Mouse (Mus musculus) yolk sac, embryonic 10.5 days (tissue): ENCODE data around the gene Nat9.

Source experiments
- DNase-seq: peaks from one replicate; pipeline ENCODE4 v3.0.0-alpha.2; 2017; ENCODE audit warnings: low spot score

Gene Nat9

DNA sequence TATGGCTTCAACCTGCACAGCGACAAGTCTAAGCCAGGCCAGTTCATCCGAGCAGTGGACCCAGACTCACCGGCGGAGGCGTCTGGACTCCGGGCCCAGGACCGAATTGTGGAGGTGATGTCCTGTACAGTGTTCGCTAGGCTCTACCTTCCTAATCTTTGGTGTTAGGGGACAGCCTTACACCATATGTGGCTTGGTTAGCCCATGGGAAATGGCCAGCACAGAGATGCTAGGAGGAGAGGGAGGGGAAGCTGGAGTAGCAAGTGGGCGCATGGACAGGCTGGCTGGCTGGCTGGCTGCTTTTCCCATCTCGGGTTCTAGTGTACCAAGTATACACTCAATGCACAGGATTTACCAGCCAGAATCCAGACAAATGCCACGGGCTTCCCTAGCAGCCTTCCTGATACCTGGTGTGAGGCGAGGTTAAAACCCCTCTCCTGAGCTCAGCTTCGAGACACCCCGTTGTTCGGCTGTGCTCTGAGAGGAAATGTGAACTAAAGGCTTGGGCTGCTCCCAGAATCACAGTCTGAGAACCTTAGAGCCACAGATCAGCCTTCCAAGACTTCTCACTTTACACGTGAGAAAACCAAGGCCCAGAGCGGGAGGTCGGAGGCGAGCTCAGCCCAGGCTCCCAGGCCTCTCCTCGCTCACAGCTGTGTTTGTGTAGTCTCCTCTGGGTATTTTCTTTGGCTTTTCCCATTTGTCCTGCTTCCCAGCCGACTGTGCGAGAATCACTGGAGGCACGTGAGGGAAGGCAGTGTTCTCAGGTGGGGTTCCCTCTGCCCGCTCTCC is 11.1 kb downstream of the Nat9 start:
- DNase-seq, result no peak

DNA sequence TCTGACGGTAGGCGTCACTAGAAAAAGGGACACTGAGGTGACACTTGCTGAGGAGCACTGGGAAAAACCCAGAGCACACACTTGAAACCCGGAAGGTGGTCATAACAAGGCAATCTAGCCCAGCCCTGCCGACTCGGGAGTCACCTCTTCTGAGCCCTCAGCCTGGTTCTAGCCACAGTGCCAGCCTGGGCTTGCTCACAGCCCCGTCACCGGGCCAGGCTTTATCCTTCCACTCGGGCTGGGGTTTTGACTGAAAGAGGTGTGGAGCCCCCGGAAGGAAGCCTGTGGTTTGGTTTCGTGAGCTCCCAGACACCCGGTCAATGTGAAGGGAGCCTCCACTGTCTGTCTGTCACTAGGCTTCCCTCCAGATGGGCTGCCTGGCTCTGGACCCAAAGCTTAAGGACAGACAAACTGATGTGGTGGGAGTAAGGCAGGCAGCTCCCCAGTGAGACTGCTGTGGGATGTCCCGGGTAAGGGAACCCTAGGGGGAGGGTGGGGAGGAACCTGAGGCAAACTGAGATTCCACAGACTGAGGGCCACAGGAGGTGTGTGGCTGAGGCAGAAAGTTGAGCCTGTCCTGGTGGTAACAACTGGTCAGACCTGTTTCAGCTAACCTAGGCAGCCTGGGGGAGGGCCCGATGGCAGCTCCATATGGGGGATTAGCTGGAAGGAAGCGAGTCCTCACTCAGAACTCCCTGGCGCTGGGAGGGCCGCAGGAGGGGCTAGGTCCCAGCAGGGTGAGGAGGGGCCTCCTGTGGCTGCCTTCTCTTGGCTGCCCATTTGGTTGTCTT is 13.9 kb downstream of the Nat9 start:
- no peak for DNase-seq

DNA sequence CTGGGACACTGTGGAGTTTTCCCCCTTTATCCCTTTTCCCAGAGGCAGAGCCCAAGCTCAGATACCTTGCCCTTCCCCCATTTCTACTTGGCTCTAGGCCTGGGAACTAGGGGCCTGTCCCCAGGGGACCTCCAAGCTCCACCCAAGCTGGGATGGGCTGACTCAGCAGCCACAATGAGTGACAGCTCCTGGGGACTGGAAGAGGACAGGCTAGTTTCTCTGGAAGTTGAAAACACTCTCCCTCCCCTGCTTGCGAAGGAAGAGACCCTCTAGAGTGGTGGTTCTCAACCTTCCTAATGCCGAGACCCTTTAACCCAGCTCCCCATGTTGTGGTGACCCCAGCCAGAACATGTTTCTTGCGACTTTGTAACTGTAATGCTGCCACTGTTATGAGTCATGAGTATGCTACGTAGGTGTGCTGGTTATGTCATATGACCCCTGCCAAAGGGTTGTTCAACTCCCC is 14.8 kb downstream of the Nat9 start:
- DNase-seq, result peak; percentile 77

DNA sequence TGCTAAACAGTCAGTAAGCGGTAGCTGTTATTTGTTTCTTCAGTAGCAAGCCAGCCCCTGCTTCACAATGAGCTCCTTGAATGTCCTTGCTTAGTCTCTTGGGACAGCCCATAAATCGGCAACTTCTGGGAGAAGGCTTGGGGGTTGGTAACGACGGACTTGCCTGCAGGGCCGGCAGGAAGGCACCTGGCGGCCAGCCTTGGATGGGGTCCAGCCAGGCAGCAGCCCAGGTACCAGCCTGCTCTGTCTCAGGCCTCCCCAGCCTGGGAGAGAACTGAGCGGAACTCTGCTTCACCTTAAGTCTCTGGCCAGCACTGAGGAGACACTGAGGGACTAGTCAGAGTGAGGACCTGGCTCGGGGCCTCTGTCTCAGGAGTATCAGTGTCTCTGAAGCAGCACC is 16.5 kb downstream of the Nat9 start:
- no peak for DNase-seq

DNA sequence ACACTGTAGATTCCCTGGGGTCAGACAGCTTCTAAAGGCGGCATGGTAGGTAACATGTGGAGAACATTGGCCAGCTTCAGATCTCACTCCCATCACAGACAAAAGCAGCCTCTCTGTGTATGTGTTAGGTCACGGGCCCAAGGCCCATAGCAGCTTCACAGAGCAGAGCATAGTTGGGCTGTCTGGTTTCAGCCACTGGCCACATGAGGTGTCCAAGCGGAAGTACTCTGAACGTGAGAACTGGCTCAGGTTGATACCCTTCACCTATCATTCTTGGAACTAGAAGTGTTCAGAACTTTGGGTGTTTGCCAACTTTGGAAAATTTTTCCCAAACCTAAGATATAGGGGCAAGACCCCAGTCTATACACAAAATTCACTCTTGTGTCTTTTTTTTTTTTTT is 18.2 kb downstream of the Nat9 start:
- no peak for DNase-seq

DNA sequence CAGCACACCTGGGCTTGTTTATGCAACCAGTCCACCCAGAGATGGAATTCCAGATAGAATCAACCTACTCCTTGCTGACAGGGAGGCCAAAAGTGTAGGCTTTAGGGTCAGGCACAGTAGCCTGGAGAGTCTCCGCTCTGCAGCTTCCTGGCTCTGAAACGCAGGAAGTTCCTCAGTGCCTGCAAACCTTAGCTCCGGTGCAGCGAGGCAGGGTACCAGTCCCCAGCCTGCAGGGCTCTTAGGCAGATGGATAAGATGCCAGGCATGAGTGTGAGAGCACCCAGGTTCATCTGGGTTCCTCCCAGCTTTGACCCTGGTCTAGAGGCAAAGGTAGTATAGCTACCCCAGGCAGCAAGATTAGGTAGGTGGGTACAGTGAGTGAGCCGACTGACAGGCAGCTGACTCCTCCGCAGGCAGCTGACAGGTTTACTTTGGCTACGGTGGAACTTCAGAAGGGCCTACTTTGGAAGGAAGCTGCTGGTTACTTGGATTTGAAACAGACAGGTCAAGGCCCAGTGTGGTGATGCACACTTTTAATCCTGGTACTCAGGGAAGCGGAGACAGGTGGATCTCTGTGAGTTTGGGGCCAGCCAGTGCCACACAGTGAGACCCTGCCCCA is 19.9 kb downstream of the Nat9 start:
- no peak for DNase-seq

DNA sequence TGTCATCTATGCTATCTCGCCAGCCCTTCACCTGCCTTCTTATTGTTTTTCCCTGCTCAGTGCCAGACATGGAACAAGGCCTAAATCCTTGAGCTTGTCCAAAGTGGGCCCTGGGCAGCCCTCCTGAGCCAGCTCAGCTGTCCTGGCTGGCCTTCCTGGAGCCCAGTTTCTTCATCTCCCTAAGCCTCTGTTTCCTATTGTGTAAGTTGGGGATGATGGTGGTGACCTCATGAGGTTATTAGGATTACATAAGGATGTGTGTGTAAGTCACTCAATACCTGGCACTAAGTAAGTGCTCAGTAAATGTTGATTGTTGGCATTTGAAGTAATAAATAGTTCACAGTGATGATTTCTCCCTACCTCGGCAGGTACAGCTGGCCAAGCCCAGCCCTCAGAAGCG is 20.9 kb downstream of the Nat9 start:
- no peak for DNase-seq

DNA sequence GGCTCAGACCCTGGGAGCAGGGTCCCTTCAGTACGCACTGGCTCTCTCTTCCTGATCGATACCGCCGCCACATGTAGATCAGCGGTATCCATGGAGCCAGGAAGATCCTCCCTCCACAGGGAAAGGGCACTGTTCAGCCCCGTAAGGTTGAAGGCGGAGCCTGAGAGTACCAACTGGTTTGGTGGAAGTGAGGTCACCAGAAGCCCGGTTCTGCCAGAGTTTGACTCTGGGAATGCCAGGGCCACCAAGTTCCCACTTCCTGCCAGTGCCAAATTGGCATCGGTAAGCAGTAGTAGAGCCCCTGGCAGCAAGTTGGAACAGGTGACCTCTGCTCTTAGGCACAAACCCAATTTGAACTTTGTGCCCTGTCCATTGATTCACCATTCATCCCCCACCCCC is 22.7 kb downstream of the Nat9 start:
- peak; percentile 83 for DNase-seq

DNA sequence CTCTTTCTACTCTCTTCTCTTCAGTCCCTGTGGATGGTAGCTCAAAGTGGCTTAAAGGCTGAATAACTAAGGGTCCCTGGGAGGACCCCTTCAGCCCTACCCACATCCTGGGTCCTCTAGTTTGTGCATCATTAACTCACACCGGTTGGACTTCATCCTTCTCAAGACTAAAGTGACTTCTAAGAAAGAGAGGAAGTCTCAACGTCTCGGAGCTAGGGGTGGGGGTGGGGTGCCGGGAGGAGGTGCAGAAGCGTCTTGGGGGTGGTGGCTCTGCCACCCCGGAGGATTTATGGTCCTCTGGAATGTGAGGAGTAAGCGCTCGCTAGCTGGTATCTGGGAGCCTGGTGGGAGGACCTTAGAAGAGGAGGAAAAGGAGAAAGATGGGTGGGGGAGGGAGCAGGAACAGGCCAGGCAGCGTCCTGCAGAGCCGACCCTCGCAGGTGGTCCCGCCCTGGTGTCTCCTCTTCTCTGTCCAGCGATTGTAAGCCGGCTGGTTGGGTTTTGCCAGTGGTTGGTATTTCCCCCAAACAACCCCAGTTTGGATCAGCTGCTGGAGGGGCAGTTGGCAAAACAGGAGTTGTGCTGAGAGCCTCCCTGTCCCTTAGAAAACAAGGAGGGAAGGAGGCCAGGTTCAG is 23.2 kb downstream of the Nat9 start:
- peak; percentile 88 for DNase-seq

DNA sequence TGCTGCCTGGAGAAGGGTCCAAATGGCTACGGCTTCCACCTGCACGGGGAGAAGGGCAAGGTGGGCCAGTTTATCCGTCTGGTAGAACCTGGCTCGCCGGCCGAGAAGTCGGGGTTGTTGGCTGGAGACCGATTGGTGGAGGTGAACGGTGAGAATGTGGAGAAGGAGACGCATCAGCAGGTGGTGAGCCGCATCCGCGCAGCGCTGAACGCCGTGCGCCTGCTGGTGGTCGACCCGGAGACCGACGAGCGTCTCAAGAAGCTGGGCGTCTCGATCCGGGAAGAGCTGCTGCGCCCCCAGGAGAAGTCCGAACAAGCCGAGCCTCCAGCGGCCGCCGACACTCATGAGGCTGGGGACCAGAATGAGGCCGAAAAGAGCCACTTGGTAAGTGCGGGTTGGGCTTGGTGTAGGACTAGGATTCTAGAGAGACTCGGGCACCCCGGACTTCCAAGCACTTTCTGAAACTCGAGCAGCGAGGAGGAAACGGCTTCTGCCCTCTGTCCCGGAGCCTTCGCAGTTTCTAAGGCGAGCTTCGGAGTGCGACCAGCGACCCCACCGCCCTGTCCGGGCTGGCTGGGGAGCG is 24.0 kb downstream of the Nat9 start:
- DNase-seq, result no peak

DNA sequence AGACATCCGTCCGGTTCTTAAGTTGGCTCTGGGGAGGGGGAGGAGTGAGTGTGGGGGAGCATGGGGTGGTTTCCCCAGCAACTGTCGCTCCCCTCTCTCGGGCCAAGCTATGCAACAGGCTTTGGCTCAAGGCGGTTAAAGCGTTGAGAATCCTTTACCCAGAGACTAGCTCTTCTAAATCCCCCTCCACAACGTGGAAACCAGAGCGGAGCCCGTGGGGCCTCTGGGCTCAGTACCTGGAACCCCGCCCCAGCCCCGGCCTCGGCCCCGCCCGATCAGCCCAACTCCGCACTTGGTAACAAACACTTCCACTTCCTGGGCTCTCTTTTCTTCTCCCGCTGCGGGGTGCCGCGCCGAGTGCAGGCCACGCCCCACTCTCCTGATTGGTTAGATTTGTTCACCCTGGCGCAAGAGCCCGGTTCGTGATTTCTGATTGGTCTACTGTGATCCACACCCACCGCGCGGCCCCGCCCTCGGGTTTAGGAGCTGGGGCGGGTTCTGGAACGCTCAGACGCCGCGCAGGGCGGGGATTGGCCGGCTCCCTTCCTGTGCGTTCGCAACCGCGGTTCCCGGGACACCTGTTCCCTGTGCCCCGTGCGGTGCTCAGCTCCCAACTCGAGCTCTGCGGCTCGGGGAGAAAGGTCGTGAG is 24.7 kb downstream of the Nat9 start, which contains the start of gene Slc9a3r1:
Gene Slc9a3r1, plus strand, starts transcription at position 510 of the 649 bp plus-strand sequence.
- peak; percentile 99 for DNase-seq

DNA sequence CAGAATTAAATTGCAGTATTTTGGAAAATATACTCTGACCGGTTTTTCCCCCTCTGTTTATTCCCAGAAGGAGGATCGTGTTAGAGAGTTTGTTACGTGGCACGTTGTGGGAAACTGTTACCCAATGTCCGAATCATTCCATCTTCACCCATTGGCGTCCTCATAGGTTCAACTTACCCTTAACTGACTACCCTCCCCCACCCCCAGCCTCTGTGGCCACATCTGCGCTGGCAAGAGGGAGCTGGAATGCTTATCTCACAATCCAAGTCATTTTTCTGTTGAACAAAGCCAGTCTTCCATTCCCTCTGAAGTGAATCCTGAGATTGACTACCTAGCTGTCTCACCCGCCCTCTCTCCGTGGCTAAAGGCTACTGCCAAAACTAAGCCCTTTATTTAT is 25.5 kb downstream of the Nat9 start:
- no peak for DNase-seq

DNA sequence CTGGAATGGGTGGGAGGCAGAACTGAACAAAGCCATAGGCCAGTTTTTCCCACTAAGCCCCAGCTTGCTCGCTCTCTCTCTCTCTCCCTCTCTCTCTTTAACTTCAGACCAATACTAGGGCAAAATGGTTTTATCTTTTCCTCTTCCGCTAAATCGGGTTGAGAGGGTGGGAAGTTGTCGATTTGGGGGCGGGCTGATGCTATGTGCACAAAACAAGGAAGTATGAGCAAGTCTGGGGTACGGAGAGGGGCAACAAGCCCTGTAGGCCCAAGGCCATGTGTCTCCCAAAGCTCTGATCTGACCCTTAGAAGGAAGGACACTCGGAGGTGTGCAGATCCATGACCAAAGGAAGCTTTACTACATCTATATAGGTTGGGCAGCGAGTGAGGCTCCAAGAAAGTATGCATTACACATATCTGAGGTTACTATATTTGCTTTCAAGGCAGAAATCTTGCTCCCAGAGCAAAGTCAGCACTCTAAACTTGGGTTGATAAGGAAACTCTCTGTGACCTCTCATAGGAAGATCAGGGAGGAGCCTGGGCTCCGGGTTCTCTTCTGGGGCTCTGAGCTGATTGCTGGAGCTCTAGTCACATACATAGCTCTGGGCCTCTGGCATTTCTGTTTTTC is 26.0 kb downstream of the Nat9 start:
- peak; percentile 46 for DNase-seq

DNA sequence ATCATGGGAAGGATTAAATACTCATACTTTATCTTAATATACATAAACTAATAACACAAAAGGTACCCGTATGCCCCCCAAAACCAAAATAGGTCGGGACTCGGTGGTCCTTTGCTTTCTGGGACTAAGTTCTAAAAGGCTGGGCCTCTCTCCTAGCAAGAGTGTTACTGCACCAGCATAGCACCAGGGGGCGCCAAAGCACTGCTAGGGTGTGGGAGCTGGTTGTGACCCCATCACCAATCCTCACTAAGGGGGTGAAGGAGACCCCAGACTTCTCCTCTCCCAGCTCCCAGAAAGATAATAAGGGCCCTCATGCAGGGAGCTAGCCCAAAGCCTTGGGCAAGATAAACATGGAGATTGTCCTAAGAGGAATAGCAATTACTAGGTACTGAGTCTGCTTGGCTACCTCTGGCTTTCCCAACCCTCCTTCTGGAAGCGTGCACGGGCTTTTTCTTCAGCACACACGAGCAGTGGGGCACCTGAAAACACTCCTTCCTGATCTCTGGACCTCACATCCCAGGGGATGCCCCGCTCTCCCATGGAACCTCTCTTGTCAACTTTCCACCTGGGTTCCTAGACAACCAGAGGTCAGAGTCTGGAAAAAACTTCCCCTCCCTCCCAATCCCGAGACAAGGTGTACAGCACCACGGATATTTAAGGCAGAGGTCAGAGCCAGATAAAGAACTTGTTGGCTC is 26.6 kb downstream of the Nat9 start:
- peak; percentile 72 for DNase-seq

DNA sequence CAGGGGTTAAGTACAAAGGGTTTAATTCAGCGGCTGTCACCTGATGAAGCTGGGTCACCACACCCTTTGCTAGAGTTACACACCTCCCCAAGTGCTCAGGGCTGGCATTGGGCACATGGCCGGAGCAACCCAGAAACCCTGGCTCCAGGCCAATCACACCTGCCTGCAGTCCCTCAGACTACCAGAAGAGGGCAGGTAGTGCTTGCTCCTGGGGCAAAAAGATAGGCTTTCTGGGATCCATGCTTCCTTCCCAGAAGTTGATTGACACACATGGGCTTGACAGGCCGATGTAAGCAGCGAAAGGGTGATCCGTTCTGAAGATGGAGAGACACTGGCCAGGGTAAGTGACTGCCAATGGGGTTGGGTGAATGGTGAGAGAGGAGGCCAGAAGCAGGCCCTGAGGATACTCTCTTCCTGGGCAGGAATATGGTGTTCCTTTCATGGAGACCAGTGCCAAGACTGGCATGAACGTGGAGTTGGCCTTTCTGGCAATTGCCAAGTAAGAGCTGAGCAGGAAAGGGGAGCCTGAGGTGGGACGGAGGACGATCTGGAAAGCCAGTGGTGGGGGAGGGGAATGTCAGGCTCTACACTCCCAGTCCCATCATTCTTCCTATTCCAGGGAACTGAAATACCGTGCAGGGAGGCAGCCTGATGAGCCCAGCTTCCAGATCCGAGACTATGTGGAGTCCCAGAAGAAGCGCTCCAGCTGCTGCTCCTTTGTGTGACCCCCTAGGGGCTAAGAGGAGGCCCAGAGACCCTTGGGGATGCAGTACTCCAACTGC is 27.5 kb downstream of the Nat9 start:
- peak; percentile 27 for DNase-seq

DNA sequence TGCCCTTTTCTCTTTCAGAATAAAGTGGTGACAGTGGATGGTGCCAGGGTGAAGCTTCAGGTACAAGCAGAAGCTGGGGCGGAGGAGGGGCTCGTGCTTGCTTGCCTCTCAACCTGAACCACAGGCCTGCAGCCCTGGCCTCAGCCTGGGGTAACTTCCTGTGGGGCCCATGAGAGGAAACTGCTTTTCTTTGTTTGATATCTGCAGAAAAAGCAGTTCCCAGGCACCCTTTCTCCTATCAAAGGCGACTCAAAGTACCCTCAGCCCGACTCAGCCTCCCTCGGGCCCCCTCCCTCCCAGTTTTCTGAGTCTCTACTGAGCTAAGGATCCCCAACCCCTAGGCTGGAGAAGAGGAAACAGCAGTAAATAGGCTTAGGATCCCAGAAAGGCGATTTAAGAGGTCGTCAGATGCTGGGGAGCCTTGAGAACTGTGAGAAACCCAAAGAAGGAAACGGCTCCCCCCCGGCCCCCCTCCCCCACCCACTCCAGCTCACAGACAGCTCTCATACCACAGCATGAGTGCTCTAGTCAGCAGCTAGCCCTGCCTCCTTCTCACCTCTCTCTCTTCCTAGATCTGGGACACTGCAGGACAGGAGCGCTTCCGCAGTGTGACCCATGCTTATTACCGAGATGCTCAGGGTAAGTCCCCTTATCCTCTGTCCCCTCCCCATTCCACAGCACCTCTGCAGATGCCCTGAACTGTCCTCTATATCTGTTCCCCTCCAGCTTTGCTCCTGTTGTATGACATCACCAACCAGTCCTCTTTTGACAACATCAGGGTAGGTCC is 29.5 kb downstream of the Nat9 start:
- peak; percentile 3 for DNase-seq

DNA sequence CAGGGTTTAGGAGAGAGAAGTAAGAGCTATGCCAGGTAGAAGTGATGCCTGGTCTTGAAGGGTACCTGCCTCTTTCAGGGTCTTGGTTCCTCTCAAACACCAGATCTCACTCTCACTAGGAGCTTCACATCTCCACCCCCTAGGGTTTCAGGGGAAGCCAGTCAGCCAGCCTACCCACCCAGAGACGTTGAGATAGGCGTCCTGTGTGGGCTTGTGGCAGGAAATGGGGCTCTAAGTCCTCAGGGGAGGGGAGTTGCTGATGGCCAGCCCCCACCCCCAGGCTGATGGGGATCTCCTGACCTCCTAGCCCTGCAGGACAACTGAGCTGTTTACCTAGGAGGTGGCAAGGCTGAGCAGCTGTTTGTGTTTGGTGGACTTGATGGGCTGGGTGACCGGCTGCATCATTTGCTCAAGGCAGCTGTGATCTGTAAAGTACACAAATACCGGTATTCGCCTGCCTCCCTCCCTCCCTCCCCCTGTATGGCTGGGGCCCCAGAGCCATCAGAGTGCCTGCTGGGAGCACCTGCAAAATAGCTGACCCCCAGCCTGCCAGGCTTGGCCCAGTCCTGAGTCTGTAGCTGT is 32.5 kb downstream of the Nat9 start:
- DNase-seq, result peak; percentile 62

DNA sequence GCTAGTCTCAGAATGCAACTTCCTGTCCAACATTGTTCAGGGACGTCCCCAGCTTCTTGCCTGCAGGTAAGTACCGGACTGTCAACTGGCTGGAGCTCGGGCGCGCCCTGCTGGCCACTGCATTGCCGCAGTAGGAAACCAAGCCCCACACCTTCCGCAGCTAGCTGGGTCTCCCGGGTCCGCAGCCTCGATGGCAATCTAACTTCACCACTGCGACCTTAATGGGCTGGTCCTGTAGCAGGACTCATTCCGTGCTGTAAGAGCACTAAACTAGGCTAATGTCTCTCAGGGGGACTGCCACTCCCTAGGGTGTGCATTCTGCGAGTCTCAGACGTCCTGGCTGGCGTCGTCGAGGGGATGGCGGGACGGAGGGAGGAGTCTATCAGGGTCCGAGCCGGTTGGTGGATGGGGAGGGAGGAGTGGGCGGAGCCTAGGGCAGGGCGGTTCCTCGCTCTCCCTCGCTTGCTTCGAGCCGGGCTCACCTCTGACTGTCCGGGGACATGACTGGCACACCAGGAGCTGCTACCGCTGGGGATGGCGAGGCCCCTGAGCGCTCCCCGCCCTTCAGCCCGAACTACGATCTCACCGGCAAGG is 33.9 kb downstream of the Nat9 start:
- DNase-seq, result peak; percentile 84
